Mouse (Mus musculus) left cerebral cortex, postnatal 14 days (tissue): ENCODE data around the gene Ppp2r2d. TPM values are rescaled to one million over a fixed set of nuclear protein-coding genes. Genes with fewer than 3 reads are reported as not detected.

Experiments used
- DNase-seq, 2 experiments: peaks; one replicate each; pipeline ENCODE4 v3.0.0; 2021 to 2022; ENCODE audit warnings: low spot score in 2 of 2, mixed read lengths in 1 of 2
- intact Hi-C: fragments of 180-260 bp; cut with DNase I; formaldehyde crosslinking; loops from one replicate; pipeline ENCODE4 v1.15.1; 2025
- total RNA-seq, 2 experiments: library from RNA; stranded (reverse); gene quantifications; 2 replicates each; pipeline ENCODE4 v1.2.3; 2021

Gene Ppp2r2d
- total RNA-seq, 2 experiments from 2014 or later, result 72.8 to 75.6 TPM

DNA sequence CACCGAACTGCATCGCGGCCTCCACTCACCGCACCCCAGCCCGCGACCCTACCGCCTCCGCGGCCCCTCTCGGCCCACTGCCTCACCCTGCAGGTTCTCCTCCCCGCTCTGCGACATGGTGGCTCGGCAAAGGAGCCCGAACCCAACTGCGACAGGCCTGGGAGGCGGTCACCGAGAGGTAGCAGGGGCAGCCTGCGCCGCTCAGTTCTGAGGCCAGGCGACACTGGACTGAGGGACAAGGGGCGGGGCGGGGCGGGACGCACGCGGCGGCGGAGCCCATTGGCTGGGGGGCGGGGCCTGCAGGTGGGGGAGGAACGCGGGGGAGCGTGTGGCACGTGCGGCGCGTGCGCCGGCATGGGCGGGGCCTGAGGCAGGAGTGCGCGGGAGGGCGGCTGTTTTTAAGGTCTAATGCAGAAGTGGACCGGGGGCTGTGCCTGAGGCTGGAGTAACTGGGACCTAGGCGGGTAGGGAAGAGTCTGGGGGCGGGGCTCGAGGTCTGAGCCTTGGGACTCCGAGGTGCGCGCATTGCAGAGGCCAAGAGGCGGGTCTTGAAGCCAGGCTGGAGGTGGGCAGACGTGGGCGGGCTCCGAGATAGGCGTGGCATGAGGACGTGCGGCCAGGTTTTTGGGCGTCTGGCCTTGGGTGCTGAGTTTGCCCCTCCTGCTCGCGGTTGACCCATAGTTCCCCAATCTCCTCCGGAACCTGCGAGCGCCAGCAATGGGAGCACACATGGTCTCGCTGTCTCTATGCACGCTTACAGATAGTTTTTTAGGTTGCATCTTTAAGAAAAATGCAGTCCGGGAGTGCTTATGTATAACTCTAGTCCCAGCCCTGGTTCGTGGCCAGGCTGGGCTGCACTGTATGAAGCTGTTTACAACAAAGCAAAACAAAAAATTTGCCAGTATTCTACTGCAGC is 63.7 kb downstream of the Ppp2r2d start, which contains the start of gene Bnip3:
TSS of gene Bnip3 (minus strand) at position 243 of the 916 bp plus-strand sequence.
- intact Hi-C loops, result loop anchor here (5.0 kb wide), 1 partner anchor 62 kb away; the partner anchor contains the start of genes Mapk1ip1 and Ppp2r2d
- DNase-seq, result peak; percentile 84 to 88

DNA sequence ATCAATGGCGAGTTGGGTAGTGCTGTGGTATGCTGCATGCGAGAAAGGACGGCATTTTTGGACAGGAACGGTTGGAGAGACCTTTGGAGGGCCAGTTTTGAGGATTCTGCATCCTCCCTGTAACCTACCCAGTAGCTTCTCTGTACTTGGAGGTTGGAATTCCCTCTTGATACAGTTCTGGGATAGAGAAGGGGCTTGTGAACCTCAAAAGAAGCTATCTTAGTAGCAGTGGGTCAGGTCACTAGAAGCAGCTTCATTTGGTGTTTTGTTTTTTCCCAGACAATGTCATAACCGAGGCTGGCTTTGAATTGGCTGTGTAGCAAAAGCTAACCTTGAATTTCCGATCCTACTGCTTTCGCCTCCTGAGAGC is 64.3 kb downstream of the Ppp2r2d start:
- intact Hi-C loops, result no loop called here
- DNase-seq, result no peak

DNA sequence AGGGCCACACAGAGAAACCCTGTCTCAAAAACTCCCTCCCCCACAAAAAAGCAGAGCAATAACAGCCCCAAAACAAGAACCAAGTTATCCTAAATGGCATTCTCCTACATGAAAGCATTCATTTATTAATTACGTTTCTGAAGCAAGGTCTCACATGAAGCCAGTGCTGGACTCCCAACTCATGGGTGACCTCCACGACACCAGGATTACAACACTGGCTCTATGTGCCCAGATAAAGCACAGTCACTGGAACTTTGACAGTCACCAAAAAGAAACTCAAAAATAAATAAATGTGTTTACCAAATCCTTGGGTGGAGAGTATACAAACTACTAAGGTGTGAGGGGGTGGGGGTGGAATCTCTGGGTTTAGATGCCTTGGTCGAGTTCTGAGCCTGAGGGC is 67.7 kb downstream of the Ppp2r2d start:
- DNase-seq, result no peak
- intact Hi-C loops, result no loop called here

DNA sequence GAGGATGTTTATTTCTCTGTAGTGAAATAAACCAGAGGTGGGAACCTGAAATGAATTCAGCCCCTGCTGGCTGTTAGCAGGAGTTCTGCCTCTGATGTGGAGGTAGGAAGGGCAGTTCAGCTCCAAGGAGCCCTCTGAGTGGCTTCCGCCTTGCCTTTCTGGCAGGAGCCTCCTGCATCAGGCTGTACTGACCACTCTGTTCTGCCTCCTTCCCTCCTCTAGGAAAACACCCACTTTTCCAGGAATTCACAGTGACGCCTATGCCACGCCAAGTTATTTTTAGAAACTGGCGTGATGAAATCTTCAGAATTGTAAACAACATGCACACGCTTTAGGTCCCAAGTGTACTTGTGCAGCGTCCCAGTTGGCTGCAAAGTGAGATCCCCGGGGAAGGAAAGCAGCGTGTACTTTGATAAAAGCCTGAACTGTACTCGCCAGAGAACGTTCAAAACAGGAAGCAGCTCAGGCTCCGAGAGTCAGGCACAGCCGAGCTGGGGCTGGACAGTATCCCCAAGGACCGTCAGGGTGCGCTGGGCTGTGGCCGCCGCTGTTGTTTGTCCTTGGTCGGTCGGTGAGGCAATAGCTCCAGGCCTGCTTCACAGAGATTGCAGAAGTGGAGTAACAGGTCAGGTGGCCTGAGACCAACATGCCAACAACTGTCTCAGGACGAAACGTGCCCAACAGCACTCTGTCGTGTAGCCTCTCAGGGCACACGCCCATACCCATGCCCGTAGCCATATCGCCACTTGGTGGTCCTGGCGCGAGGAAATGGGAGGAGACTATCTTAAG is 73.5 kb downstream of the Ppp2r2d start:
- peak; percentile 27 to 52 for DNase-seq
- intact Hi-C loops, result no loop called here

DNA sequence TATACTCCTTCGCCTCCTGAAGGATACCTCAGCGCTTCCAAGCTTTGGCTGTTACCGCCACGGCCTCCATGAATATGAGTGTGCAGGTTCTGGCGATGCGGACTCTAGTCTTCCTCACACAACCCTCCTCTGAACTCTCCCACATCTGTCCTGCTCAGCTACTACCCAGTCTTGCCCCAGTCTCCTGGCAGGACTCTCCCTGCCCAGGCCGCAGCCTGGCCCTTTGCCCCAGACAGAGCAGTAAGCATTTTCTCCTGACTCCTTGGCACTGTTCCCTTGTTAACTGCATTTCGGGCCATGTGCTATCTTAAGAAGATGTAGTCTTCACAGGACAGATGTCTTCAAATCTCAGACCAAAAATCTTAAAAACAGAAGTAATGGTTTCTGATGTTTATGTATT is 75.7 kb downstream of the Ppp2r2d start:
- intact Hi-C loops, result no loop called here
- DNase-seq, result no peak

DNA sequence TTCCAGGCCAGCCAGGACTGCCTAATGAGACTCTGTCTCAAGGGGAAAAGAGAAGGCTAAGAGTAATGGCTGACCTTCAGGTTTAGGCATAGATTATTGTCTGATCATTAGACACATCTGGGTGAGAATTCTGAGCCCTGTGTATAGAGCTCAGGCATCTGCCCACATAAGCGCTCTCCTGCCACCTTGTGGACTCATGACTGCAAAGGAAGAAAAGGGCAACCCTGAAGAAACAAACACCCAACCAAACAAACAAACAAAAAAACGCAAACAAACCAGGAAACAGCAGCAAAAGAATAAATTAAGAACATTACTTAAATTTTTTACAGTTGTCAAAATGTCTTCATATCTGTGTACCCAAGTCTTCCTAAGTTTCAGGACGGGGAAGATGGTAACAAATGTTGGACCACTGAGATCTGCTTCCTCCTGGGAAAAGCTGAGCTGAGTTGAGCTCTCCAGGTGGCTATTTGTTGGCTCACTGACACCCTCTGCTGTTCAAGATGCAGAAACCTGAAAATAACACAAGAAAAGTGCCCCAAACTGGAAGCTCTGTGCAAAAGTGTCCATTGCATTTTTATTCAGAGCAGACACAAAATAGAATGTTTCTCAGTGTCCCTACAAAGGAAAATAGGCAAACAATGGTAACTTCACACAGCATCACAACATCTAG is 78.0 kb downstream of the Ppp2r2d start:
- no peak for DNase-seq
- intact Hi-C loops, result loop anchor here (2.0 kb wide), 1 partner anchor 79 kb away; no protein-coding TSS in a partner anchor

DNA sequence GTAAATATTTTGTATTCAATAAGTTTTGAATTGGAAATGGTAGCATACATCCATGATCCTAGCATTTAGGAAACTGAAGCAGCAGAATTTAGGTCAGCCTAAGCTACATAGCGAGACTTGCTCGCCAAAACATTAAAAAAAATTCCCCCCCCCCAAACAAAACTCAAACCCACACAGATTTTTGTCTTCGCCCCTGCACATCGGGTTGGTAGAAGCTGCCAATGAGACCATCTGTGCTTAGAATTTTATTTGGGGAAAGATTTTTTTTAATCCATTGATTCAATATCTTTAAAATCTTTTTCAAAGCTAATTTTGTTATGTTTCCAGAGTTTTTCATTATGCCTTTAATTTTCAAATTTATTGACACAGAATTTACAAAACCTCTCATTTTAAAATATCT is 82.6 kb downstream of the Ppp2r2d start:
- intact Hi-C loops, result no loop called here
- no peak for DNase-seq

Other genes starting within 250 kb of the Ppp2r2d start
- gene Mapk1ip1, start 194 bp downstream of the Ppp2r2d start, total RNA-seq, result 10 to 100 TPM; 34.5 to 37.7 TPM
- 100 to 1,000 TPM; 130 to 134 TPM for gene Bnip3, start 63.4 kb downstream of the Ppp2r2d start, total RNA-seq
- gene Jakmip3, start 94.7 kb downstream of the Ppp2r2d start, total RNA-seq, result 10 to 100 TPM; 42.1 to 44.0 TPM
- gene Dpysl4, start 239.9 kb downstream of the Ppp2r2d start, total RNA-seq, result 100 to 1,000 TPM; 103 to 107 TPM